In the genomic region with DNA sequence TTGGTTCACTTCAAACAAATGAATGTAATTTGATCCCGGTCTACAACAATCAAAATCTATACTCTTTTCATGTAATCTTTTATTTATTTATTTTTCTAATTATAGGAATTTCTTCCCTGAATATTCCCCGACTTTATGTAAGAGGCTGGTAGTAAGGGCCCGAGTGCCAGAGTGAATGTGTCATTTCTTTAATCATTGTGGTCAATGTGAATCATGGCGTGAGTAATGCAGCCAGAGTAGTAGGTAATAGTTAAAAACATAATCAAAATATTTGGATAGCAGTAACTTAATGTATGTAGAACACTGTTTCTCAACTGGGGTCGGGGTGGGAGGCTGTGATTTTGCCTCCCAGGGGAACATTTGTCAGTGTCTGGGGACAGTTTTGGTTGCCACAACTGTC, we compare ENCODE assay signal across 26 mouse cellular contexts. TPM values are rescaled to one million over a fixed set of nuclear protein-coding genes. Genes with fewer than 3 reads are reported as not detected.
"Had no signal": no experiment of that assay in that cellular context is flagged by ENCODE, and none has a peak within 500 bp of the region (broad histone marks: within the 10 kb centered on the region; RNA-seq: fewer than 3 reads in every experiment).

No protein-coding gene starts in this region.

- H3K9ac ChIP-seq: lung, embryonic 14.5 days; midbrain, embryonic 13.5 days; midbrain, embryonic 15.5 days; neural tube, embryonic 13.5 days; neural tube, embryonic 15.5 days; stomach, embryonic 15.5 days had no signal

- H3K4me1 ChIP-seq: megakaryocyte, embryonic 14.5 days; midbrain, embryonic 15.5 days; neural tube, embryonic 13.5 days; neural tube, embryonic 15.5 days; stomach, embryonic 15.5 days had no signal

- H3K36me3 ChIP-seq: midbrain, embryonic 13.5 days; midbrain, embryonic 15.5 days; neural tube, embryonic 13.5 days; neural tube, embryonic 15.5 days; stomach, embryonic 15.5 days had no signal

- ATAC-seq: midbrain, embryonic 13.5 days; midbrain, embryonic 15.5 days had no signal

- H3K9me3 ChIP-seq: midbrain, embryonic 13.5 days; midbrain, embryonic 15.5 days; neural tube, embryonic 13.5 days; neural tube, embryonic 15.5 days; stomach, embryonic 15.5 days had no signal

- H3K4me3 ChIP-seq: megakaryocyte, embryonic 14.5 days; midbrain, embryonic 13.5 days; midbrain, embryonic 15.5 days; neural tube, embryonic 13.5 days; neural tube, embryonic 15.5 days; stomach, embryonic 15.5 days had no signal

- H3K4me2 ChIP-seq: lung, embryonic 14.5 days; midbrain, embryonic 11.5 days; midbrain, embryonic 13.5 days; midbrain, embryonic 15.5 days; neural tube, embryonic 13.5 days; neural tube, embryonic 15.5 days; stomach, embryonic 15.5 days had no signal

- DNase-seq: lung, adult 18-20 months; lung, embryonic 14.5 days; lung, postnatal 10 days; lung, postnatal 4 days; retina, postnatal 1 day; right cerebral cortex, adult 18-20 months; right cerebral cortex, postnatal 25 days; right cerebral cortex, postnatal 4 days; thymus, adult 2 months; thymus, postnatal 25 days; thymus, postnatal 4 days had no signal

- H3K27ac ChIP-seq: midbrain, embryonic 13.5 days; midbrain, embryonic 15.5 days; neural tube, embryonic 13.5 days; neural tube, embryonic 15.5 days; stomach, embryonic 15.5 days; stomach, postnatal 0 days had no signal

RNA-seq across cellular contexts. Expression of gene Otx2, which starts 6.0 kb away (rescaled TPM):
- total RNA-seq: monocyte, adult 5-6 weeks had no signal
- polyA plus RNA-seq: liver, embryonic 16.5 days; lung, embryonic 14.5 days; lung, embryonic 16.5 days; neural tube, embryonic 13.5 days; small intestine, adult 2 months; spleen, adult 2 months; stomach, postnatal 0 days; testis, adult 2 months; thymus, adult 2 months; urinary bladder, adult 2 months had no signal
